Mouse (Mus musculus): ENCODE data around the gene Hlcs.

- no peak for TF ChIP-seq CTCF (IDR thresholded peaks at IDR 0.05; ENCODE audit: low read depth)
- TF ChIP-seq EP300 (IDR thresholded peaks at IDR 0.05; ENCODE audit: low read depth) = no peak
Measured at GRCm38 (mm10) chr16:94190256-94190655, 123.1 kb downstream of the Hlcs start.
